Mouse (Mus musculus): Measurements from ENCODE around the gene Tbce.

DNA sequence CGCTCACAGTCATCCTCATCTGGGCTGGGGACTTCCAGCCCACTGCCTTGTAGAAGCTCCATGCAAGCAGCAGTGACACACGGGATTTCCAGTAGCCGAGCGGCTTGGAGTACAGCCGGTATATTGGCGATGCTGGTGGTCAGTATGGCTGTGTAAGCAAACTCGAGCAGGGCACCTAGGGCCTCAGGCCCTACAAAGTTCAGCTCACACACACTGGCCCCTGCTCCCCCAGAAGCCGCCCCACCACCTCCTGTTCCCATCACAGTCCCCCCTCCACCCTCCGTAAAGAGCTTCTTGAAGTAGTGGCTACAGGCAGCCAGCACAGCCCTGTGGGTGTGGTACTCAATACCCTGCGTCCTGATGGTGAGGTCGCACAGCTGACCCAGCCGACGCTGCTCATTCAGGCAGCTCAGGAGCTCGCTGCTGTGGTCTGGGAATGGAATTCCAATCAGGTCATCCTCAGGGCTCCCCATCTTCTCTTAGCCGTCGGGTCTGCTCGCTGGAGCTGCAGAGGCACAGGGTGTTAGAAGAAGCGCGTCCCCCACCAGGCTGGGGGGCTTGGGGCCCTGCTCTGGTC, 74.0 kb downstream of the Tbce start:
- TF ChIP-seq POLR2A (IDR thresholded peaks at IDR 0.05; ENCODE audit: borderline replicate concordance, extremely low read depth, insufficient read depth, insufficient read length, poor library complexity, severe bottlenecking), result no peak
- no peak for TF ChIP-seq CTCF (IDR thresholded peaks at IDR 0.05; ENCODE audit: borderline replicate concordance, extremely low read depth, insufficient read depth, insufficient read length)
